Mouse (Mus musculus) splenic B cell, adult 2 months (primary cell): ENCODE results near the gene Jsrp1.

ENCODE experiments used
- DNase-seq: peaks from one replicate; pipeline ENCODE4 v3.0.0-alpha.2; 2011; ENCODE audit warnings: low read depth, low spot score
- H3K27me3 ChIP-seq: 2 replicates; pipeline ENCODE4 v1.6.1; 2012; ENCODE audit warnings: mild to moderate bottlenecking, low read length, moderate library complexity, mixed read lengths; ENCODE audit not compliant: control insufficient read depth, poor library complexity, insufficient read depth, severe bottlenecking
- H3K36me3 ChIP-seq: 2 replicates; pipeline ENCODE4 v1.6.1; 2012; ENCODE audit warnings: mild to moderate bottlenecking, low read length, moderate library complexity, mixed read lengths; ENCODE audit not compliant: control insufficient read depth, poor library complexity, insufficient read depth, severe bottlenecking

Gene Jsrp1

DNA sequence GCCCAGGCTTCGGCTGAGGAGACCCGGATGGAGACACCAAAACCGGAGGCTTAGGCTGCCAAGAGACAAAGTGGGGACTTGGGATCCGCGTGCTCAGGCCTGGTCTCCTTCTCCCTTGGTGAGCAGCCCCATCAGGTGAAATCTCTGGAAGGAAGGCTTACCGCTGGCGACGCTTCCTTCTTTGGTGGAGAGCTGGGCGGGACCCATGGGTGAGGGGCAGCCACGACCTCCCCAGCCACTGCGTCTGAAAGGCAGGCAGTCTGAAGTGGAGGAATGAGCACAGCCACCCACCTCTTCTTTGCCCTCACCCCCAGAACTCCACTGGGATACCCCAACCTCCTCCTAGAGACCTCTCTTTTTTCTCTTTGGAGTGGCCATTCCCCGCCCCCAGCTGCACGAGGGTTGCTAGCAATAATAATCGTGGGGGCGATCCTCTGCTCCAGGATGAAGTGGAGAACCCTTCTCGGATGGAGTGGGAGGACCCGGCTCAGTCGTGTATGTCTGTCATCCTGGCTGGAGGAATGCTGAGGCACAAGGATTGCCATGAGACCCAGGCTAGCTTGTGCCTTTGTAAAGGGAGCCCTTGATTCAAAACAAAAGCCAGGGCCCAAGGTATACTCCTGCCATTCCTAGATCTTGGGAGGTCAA, 4.2 kb downstream of the Jsrp1 start:
- H3K36me3 ChIP-seq = no peaks in the 10 kb centered on the region; the same call in 1 of the 2 replicates
- no peaks in the 10 kb centered on the region for H3K27me3 ChIP-seq
- DNase-seq = no peak

DNA sequence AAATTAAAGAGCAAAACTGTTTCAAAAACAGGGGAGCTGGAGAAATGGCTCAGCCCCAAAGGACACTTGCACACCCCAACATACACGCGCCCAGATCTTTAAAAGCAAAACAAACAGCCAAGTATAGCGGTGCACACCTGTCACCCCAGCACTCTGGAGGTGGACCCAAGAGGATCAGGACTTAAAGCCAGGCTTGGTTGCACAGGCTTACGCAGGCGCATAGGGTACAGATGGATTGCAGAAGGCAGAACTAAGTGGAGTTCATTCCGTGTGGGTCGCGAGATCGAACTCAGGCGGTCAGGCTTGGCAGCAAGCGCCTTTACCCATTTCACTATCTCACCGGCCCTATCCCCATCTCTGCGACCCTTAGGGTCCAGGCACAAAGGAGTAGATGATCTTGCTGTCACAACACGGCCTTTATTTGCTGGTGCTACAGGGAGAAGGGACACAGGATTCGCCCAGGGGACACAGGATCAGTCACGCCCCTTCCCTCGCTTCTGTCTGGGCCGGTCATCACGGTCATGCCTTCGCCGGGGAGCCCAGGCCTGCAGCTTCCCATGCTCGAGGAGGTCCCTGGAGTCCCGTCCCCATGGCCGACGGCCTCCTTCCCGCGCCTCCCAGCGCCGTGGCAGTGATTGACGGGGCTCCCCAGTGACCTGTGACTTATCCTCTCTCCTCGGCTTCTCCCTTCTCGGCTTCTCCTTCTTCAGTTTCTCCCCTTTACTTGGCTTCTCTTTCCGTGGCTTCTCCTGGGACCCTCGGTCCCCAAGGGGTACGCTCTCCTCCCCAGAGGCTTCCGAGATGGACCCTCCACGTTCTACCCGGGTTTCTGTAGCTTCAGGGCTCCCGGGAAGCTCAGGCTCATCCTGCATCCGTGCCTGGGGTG, 5.0 kb downstream of the Jsrp1 start:
- no peak for DNase-seq
- peaks cover 2% of the 10 kb centered on the region; the same call in 1 of the 2 replicates for H3K36me3 ChIP-seq
- H3K27me3 ChIP-seq = no peaks in the 10 kb centered on the region

DNA sequence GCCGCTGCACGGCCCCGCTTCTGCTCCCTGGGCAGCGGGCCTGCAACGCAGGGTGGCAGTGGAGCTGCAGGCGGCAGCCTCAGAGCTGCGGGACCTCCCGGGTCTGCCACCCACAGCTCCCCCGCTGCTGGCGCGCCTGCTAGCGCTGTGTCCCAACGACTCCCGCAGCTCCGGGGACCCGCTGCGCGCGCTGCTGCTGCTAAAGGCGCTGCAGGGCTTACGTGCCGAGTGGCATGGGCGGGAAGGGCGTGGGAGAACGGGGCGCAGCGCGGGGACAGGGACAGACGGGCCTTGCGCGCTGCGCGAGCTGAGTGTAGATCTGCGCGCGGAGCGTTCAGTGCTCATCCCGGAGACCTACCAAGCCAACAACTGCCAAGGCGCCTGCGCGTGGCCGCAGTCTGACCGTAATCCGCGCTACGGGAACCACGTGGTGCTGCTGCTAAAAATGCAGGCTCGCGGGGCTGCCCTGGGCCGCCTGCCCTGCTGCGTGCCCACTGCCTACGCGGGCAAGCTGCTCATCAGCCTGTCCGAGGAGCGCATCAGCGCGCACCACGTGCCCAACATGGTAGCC, 6.2 kb downstream of the Jsrp1 start:
- Histone ChIP-seq H3K36me3 (peaks cover 5% of the 10 kb centered on the region), H3K27me3 (no peaks in the 10 kb centered on the region)
- peak; percentile 67 for DNase-seq

DNA sequence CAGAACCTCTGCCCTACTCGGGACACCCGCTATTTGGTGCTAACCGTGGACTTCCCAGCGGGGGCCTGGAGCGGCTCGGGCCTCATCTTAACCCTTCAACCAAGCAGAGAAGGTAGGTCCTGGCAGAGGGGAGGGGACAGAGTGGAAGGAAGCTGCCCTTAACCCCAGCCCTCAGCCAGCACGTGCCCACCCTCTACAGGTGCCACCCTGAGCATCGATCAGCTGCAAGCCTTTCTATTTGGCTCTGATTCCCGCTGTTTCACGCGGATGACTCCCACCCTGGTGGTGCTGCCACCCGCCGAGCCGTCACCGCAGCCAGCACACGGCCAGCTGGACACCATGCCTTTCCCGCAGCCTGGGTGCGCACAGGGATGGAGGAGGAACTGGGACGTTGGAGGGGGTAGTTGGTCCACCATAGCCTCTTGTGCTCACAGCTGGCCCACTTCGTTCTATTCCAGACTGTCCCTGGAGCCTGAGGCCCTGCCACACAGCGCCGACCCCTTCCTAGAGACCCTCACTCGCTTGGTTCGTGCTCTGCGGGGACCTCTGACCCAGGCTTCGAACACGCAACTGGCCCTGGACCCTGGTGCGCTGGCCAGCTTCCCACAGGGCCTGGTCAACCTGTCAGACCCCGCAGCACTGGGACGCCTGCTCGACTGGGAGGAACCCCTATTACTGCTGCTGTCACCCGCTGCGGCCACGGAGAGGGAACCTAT, 6.8 kb downstream of the Jsrp1 start:
- no peak for DNase-seq
- no peaks in the 10 kb centered on the region for H3K27me3 ChIP-seq
- H3K36me3 ChIP-seq = peaks cover 5% of the 10 kb centered on the region

DNA sequence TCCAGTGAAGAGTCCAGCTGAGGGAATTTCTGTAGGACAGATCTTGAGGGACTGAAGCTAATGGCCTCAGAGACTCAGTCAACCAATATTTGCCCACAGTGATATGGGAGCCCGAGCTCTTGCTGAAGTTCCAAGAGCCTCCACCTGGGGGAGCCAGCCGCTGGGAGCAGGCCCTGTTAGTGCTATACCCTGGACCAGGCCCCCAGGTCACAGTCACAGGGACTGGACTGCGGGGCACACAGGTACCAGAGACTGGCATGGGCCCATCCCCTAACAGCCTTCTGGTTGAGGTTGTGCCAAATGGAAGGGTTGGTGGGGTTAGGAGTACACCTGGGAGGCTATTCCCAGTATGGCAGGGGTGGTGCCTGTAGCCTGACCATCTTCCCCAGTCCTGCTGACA, 7.4 kb downstream of the Jsrp1 start:
- Histone ChIP-seq H3K27me3 (no peaks in the 10 kb centered on the region), H3K36me3 (peaks cover 5% of the 10 kb centered on the region)
- DNase-seq = peak; percentile 78

DNA sequence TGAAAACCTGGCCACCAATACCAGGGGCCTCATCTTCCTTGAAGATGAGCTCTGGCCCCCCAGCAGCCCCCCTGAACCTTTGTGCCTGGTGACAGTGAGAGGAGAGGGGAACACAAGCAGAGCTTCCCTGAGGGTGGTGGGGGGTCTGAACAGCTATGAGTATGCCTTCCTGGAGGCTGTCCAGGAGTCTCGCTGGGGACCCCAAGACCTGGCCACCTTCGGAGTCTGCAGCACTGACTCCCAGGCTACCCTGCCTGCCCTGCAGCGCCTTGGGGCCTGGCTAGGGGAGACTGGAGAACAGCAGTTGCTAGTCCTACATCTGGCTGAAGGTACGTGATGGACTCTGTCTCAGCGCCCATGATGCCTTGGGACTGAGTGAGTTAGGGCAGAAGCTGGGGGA, 8.0 kb downstream of the Jsrp1 start:
- H3K27me3 ChIP-seq = no peaks in the 10 kb centered on the region
- no peak for DNase-seq
- H3K36me3 ChIP-seq = peaks cover 5% of the 10 kb centered on the region

DNA sequence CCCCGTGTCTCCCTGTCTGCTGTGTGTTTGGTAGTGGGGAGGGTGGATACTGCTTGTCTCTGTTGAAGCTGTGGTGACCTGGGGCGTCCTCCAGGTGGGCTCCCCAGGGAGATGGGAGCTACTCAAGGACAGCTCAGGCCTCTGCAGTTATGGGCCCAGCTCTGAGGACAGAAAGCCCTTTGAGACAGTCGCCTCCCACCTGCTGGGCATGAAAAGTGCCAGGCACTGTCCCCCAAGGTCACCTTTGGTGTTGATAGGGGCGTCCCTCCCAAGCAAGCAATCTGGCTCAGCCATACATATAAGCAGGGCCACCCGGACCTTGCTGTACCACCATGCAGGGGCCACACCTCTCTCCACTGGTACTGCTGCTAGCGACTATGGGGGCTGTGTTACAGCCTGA, 8.4 kb downstream of the Jsrp1 start, which contains the start of gene Amh:
Amh (plus strand) TSS at position 328 of the 400 bp plus-strand sequence.
- DNase-seq = no peak
- H3K36me3 ChIP-seq = peaks cover 5% of the 10 kb centered on the region
- no peaks in the 10 kb centered on the region for H3K27me3 ChIP-seq

DNA sequence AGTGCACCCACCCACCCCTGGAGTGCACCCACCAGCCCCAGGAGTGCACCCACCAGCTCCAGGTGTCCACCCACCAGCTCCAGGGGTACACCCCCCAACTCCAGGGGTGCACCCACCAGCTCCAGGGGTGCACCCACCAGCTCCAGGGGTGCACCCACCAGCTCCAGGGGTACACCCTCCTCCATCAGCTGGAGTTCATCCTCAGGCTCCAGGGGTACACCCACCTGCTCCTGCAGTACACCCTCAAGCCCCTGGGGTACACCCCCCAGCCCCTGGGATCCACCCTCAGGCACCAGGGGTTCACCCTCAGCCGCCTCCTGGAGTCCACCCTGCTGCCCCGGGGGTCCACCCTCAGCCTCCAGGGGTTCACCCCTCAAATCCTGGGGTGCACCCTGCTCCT, 9.0 kb downstream of the Jsrp1 start:
- H3K27me3 ChIP-seq = no peaks in the 10 kb centered on the region
- H3K36me3 ChIP-seq = peaks cover 5% of the 10 kb centered on the region
- DNase-seq = no peak

DNA sequence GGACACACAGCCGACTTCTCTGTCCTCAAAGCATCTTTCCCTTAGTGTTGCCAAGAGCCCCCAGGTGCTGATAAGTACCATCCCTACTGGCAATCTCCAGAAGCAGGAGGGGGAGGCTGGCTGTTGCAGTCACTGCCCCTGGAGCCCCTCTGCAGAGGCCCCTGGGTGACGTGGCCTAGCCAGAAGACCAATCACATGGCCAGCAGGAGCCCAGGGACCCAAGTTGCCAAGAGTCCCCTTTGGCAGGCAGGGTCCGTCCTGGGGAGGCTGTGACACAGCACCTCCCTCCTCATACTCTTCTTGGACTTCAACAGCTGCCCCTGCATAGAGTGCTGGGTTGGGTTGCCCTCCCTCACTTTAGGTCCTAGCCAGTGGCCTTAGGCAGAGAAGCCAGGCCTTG, 10.3 kb downstream of the Jsrp1 start:
- peaks cover 5% of the 10 kb centered on the region for H3K36me3 ChIP-seq
- H3K27me3 ChIP-seq = no peaks in the 10 kb centered on the region
- DNase-seq = no peak

DNA sequence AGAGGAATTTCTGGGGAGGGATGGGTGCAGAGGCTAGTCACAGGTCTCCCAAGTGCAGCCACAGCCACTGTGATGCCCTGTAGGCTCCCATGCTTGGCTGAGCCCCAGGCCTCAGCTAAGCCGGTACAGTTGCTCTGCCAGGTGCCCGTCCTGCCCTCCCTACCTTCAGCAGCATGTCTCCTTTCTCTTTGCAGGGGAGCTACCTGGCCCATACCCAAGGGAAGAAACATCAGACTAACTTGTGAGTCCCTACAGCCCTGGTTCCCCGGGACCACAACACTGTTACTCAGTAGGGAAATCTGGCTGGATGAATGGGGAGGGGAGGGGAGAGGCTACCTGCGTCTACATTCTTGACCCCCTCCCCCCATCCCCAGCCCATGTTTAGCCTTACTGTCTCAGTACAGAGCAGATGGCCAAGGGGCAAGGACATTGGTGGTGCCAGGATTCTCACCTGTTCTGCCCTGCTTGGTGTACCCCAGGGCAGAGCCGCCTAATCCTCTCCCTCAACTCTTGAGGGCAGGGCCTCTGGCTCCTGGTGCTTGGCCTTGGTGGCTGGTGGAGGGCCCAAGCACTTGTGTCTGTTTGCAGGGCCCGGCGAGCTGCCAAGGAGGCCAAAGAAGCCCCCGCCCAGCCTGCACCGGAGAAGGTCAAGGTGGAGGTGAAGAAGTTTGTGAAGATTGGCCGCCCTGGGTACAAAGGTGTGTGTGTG, 10.9 kb downstream of the Jsrp1 start:
- no peak for DNase-seq
- Histone ChIP-seq H3K36me3 (peaks cover 5% of the 10 kb centered on the region), H3K27me3 (no peaks in the 10 kb centered on the region)

DNA sequence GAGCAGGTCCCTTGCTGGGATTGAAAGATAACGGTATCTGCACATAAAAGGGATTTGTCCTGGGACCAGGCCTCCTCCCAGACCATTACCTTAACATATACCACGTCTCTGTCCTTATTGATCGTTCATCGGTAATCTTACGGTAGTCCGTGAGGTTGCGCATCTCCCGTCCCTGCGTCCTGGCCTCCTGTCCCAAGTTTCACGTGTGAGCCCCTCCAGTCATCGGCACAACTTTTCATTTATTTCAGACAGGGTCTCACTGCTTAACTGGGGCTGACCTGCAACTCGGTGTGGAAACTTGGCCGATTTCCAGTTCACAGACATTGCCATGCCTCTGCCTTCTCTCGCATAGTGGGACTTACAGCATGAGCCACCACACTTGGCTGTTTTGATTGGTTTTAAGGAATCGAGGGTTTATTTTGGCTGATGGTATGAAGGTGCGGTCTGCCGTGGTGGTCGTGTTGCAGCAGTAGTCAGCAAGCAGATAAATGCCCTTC, 14.2 kb downstream of the Jsrp1 start:
- peaks cover 5% of the 10 kb centered on the region for H3K36me3 ChIP-seq

DNA sequence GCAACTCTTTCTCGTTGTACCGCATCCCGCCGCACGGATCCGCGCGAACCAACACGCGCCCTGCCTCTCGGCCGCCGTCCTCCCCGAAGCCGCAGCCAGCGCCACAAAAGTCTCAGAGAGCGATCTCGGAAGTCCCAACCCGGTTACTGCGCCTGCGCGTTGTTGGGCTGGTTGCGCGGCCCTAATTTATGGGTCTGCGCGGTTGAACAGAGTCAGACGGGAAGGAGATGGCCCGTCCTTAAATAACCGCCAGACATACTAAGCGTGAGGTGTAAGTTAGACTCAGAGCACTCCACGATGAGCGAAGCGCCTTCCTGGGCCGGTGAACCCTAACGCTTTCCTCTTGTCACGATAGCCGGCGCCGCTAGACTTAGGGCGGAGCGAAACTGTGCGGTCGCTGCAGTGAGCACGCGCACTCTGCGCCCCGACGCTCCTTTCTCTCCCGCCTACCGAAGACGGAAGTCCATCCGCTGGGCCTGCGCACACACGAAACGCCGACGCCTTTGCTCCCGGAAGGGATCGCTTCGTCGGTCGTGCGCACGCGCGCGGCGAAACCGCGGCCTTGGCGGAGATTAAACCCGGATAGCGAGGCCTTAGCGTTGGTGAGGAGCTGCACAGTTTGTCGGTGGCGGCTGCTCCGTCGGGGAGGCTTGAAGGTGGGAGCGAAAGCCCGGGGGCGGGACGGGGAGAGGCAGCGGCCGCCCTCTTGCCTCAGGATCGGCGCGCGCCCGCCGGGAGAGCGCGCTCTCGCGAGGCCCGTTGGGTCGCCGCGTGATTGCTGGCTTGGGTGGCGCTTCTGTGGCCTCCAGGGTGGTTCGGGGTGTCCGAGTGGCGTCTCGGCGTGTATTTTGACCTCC, 14.9 kb downstream of the Jsrp1 start, which contains the start of the genes Sf3a2 and Plekhj1:
Sf3a2 (plus strand) TSS at position 49 of the 857 bp plus-strand sequence.
Plekhj1 (minus strand) TSS at position 477 of the 857 bp plus-strand sequence.
- Histone ChIP-seq H3K36me3 (peaks cover 3% of the 10 kb centered on the region), H3K27me3 (no peaks in the 10 kb centered on the region)

More for the DNA sequence above, 14.2 kb downstream of the Jsrp1 start:
- H3K27me3 ChIP-seq = no peaks in the 10 kb centered on the region
- peak; percentile 37 for DNase-seq

More for the DNA sequence above, 14.9 kb downstream of the Jsrp1 start, which contains the start of the genes Sf3a2 and Plekhj1:
- DNase-seq = peak; percentile 99
